Mouse (Mus musculus) thymus, adult 2 months (tissue): ENCODE data around the gene Gria3.

Source experiments
- CTCF ChIP-seq: fragments of 200-500 bp; IDR thresholded peaks from 2 replicates; pipeline ENCODE4 v1.5.1; 2012; ENCODE audit warnings: mild to moderate bottlenecking, control low read depth, low read length, moderate library complexity, borderline replicate concordance; ENCODE audit not compliant: control insufficient read depth, poor library complexity, insufficient read depth; ENCODE audit errors: extremely low read depth
- POLR2A ChIP-seq: fragments of 200-500 bp; IDR thresholded peaks from 2 replicates; pipeline ENCODE4 v1.6.1; 2012; ENCODE audit warnings: mild to moderate bottlenecking, low read length, control low read depth, moderate library complexity; ENCODE audit not compliant: control insufficient read depth, poor library complexity, insufficient read depth; ENCODE audit errors: extremely low read depth

DNA sequence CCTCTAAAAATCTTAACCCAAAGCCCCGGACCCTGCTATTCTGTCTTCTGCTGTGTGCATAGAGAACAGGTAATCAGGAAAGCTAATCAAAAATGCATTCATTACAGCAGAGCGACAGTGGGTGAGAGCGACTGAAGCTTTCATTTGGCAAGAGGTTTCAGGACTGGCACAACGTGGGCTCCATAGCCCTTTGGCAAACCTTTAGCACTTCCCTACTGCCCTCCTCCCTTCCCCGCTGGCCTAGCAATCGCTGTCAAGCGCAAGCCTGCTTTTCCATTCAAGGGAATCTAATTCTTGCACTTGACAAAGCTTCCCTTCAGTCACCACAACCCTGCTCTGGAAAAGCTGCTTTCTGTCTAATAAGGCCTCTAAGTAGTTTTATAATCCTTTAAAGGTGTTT is 13.6 kb upstream of the Gria3 start:
- no peak for TF ChIP-seq CTCF
- TF ChIP-seq POLR2A = no peak
